Mouse (Mus musculus) ES-Bruce4 (cell line): Measurements from ENCODE around the gene Spint3.

Source experiments
- CTCF ChIP-seq: IDR thresholded peaks from one replicate; pipeline ENCODE4 v1.8.1; 2011; ENCODE audit warnings: low read depth, low read length
- EP300 ChIP-seq: IDR thresholded peaks from 2 replicates; pipeline ENCODE4 v1.6.1; 2011; ENCODE audit warnings: low read depth, low read length; ENCODE audit not compliant: insufficient read depth
- POLR2A ChIP-seq: IDR thresholded peaks from one replicate; pipeline ENCODE4 v1.8.1; 2011; ENCODE audit warnings: low read length; ENCODE audit not compliant: insufficient read depth

DNA sequence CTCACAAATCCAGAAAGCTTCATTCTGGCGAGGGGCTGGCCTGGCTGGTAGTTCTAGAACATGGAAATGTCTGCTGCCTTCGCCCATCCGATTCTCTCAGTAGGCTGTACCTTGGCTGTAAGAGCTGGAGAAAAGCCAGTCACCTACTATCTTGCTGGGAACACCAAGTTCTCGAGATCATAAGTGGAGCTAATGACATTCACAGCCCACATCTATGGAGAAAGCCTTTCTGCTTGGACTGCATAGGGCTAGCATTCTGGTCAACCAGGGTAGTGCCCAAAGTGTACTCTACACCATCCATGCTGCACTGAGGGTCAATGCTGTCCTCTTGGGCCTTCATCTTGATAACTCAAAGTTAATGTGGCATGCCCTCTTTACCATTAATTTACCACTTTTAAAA lies 20.2 kb upstream of the Spint3 start, which contains the start of gene Eppin:
- TF ChIP-seq POLR2A (no peak), CTCF (no peak), EP300 (no peak)
